Mouse (Mus musculus): ENCODE results near the gene Naa15. TPM values are rescaled to one million over a fixed set of nuclear protein-coding genes. Genes with fewer than 3 reads are reported as not detected.

Gene Naa15
- polyA plus RNA-seq, 1 experiment = 3.5 TPM

DNA sequence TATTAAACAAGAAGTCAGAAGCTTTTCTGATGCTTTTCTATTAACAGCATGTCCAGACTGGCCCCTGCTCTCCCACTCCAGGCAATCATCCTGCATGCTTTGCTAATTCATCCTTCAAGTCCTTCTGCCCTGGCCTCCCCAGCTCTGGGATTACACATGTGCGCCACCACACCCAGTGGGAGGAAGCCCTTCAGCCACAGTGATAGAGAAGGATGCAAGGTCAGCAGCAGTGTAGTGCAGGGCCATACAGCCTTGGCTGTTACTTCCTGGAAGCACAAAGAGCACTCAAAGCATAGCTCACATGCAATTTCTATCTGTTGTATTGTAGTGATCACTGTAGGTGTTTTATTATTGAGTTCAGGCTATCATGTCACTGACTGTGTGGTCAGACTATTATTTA is 1.7 kb upstream of the Naa15 start:
- Histone ChIP-seq H3K27ac (ENCODE audit: insufficient read depth, low read depth, low read length) (no peak overlapping the region), H3K4me1 (ENCODE audit: control insufficient read depth, insufficient read depth, low read length) (peaks cover 14% of the 10 kb centered on the region), H3K27me3 (replicated peaks; ENCODE audit: control insufficient read depth, insufficient read depth, low read length) (no peaks in the 10 kb centered on the region), H3K4me3 (ENCODE audit: insufficient read depth, low read depth, low read length) (no peak overlapping the region), H3K36me3 (ENCODE audit: control insufficient read depth, insufficient read depth, low read length) (no peaks in the 10 kb centered on the region)
- TF ChIP-seq CTCF (conservative IDR thresholded peaks at IDR 0.05; ENCODE audit: insufficient read depth, insufficient read length, low read depth, low read length) (no peak), POLR2A (IDR thresholded peaks at IDR 0.05; ENCODE audit: low read depth, low read length) (no peak)
- 70% methylated on average over 1 of the region's 1 CpGs for WGBS
- DNase-seq = peak; percentile 30

DNA sequence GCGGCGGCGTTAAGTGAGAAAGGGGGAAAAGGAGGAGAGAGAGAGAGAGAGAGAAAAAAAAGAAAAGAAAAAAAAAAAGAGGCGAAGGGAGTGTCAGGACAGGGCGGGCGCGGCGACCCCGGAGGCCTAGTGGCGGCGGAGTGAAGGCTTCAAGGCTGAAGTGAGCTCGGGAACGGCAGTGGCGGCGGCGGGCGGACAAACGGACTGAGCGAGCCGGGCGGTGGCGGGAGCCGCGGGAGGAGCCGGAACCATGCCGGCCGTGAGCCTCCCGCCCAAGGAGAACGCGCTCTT is 1.1 kb downstream of the Naa15 start:
- 1% methylated on average over 28 of the region's 30 CpGs for WGBS
- Histone ChIP-seq H3K4me1 (ENCODE audit: control insufficient read depth, insufficient read depth, low read length) (peaks cover 15% of the 10 kb centered on the region), H3K27ac (ENCODE audit: insufficient read depth, low read depth, low read length) (peak overlapping the region; percentile 72), H3K36me3 (ENCODE audit: control insufficient read depth, insufficient read depth, low read length) (no peaks in the 10 kb centered on the region), H3K27me3 (replicated peaks; ENCODE audit: control insufficient read depth, insufficient read depth, low read length) (no peaks in the 10 kb centered on the region), H3K4me3 (ENCODE audit: insufficient read depth, low read depth, low read length) (peak overlapping the region; percentile 72)
- TF ChIP-seq CTCF (conservative IDR thresholded peaks at IDR 0.05; ENCODE audit: insufficient read depth, insufficient read length, low read depth, low read length) (no peak), POLR2A (IDR thresholded peaks at IDR 0.05; ENCODE audit: low read depth, low read length) (no peak)
- no peak for DNase-seq

DNA sequence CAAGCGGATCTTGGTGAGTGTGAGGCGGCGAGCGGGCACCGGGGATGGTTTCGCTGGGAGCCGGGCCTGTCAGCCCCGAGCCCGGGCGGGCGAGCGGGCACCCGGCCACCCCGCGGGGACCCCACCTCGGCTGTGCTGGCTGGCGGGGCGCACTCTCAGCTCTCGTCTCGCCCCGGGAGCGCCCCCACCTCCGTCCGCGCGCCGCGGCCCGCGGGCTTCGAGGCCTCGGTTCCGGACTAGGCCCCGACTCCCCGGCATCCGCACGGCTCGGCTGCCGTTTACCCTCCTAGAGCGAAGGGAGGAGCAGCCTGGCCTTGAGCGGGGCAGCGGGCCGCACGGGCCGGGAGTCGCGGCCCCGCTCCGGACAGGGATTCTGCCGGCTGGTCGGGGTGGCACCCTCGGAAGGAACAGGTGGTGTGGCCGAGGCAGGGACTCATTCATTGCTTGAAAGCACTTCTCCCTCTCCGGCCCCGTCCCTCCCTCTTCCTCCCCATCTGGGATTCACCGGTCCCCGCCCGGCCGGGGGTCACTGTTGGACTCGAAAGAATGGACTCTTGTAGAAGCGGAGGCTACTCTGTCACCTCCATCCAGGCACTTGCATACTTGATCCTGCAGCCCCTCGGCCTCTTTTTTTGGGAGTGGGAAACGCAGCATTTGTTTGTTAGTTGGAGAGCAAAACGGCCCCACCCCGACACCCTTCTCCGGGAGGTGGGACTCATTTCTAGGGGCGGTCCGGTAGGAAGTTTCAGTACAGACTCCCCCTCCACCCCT is 1.6 kb downstream of the Naa15 start:
- Histone ChIP-seq H3K4me3 (ENCODE audit: insufficient read depth, low read depth, low read length) (peak overlapping the region; percentile 72), H3K27ac (ENCODE audit: insufficient read depth, low read depth, low read length) (peak overlapping the region; percentile 72), H3K27me3 (replicated peaks; ENCODE audit: control insufficient read depth, insufficient read depth, low read length) (no peaks in the 10 kb centered on the region), H3K36me3 (ENCODE audit: control insufficient read depth, insufficient read depth, low read length) (no peaks in the 10 kb centered on the region), H3K4me1 (ENCODE audit: control insufficient read depth, insufficient read depth, low read length) (peaks cover 17% of the 10 kb centered on the region)
- TF ChIP-seq POLR2A (IDR thresholded peaks at IDR 0.05; ENCODE audit: low read depth, low read length) (no peak), CTCF (conservative IDR thresholded peaks at IDR 0.05; ENCODE audit: insufficient read depth, insufficient read length, low read depth, low read length) (no peak)
- DNase-seq = peak; percentile 49
- whole genome bisulfite sequencing = under 1% methylated on average over 68 of the region's 68 CpGs

DNA sequence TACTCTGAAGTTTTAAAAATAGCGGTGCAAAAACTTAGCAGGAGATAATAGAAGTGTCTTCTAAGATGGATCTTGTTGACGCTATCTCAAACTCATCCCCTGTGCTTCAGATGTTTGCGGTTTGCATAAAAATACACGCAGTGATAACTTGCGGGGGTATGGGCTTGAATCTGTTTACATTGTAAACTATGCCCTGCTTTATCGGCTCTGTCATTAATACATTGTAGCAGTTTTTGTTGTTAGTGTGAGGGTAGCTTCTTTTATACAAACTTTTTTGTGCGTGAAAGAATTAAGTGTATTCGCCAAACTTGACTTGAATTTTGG is 2.1 kb downstream of the Naa15 start:
- DNase-seq = no peak
- H3K27me3 ChIP-seq (replicated peaks; ENCODE audit: control insufficient read depth, insufficient read depth, low read length) = no peaks in the 10 kb centered on the region
- TF ChIP-seq CTCF (conservative IDR thresholded peaks at IDR 0.05; ENCODE audit: insufficient read depth, insufficient read length, low read depth, low read length) (no peak), POLR2A (IDR thresholded peaks at IDR 0.05; ENCODE audit: low read depth, low read length) (no peak)
- peak overlapping the region; percentile 72 for H3K27ac ChIP-seq (ENCODE audit: insufficient read depth, low read depth, low read length)
- peaks cover 21% of the 10 kb centered on the region for H3K4me1 ChIP-seq (ENCODE audit: control insufficient read depth, insufficient read depth, low read length)
- no peaks in the 10 kb centered on the region for H3K36me3 ChIP-seq (ENCODE audit: control insufficient read depth, insufficient read depth, low read length)
- WGBS = 6% methylated on average over 8 of the region's 8 CpGs
- H3K4me3 ChIP-seq (ENCODE audit: insufficient read depth, low read depth, low read length) = peak overlapping the region; percentile 72

DNA sequence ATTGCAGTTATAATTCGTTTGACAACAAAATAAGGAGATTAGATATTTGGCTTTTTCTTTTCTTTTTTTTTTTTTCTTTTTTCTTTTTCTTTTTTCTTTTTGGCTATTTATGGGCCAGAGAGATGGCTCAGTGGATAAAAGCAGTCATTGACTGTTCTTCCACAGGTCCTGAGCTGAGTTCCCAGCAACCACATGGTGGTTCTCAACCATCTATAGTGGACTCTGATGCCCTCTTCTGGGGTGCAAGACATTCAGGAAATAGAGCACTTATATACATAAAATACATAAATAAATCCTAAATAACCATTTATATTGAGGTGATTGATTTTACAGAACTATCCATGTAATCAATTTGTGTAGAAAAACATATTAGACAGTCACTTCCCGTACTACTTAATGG is 2.5 kb downstream of the Naa15 start:
- Histone ChIP-seq H3K36me3 (ENCODE audit: control insufficient read depth, insufficient read depth, low read length) (no peaks in the 10 kb centered on the region), H3K4me3 (ENCODE audit: insufficient read depth, low read depth, low read length) (peak overlapping the region; percentile 22; the same call in 1 of the 2 replicates), H3K4me1 (ENCODE audit: control insufficient read depth, insufficient read depth, low read length) (peaks cover 21% of the 10 kb centered on the region), H3K27ac (ENCODE audit: insufficient read depth, low read depth, low read length) (no peak overlapping the region), H3K27me3 (replicated peaks; ENCODE audit: control insufficient read depth, insufficient read depth, low read length) (no peaks in the 10 kb centered on the region)
- no peak for DNase-seq
- 33% methylated on average over 2 of the region's 2 CpGs for WGBS
- no peak for TF ChIP-seq CTCF (conservative IDR thresholded peaks at IDR 0.05; ENCODE audit: insufficient read depth, insufficient read length, low read depth, low read length)
- TF ChIP-seq POLR2A (IDR thresholded peaks at IDR 0.05; ENCODE audit: low read depth, low read length) = no peak

DNA sequence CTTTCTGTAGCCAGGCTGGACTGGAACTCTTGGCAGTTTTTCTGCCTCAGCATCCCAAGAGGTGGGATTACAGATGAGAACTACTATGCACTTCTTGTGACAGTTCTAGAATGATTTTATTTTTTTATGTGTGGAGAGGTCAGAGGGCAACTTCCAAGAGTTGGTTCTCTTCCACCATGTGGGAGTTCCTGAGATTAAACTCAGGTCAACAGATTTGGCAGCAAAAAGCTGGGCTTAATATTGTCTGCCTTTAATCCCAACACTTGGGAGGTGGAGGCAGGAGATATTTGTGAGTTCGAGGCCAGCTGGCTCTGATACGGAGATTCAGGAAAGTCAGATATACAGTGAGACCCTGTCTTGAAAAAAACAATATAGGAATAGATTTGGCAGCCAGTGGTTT is 3.0 kb downstream of the Naa15 start:
- no peak overlapping the region; the same call in 1 of the 2 replicates for H3K27ac ChIP-seq (ENCODE audit: insufficient read depth, low read depth, low read length)
- TF ChIP-seq POLR2A (IDR thresholded peaks at IDR 0.05; ENCODE audit: low read depth, low read length) (no peak), CTCF (conservative IDR thresholded peaks at IDR 0.05; ENCODE audit: insufficient read depth, insufficient read length, low read depth, low read length) (no peak)
- no peaks in the 10 kb centered on the region for H3K36me3 ChIP-seq (ENCODE audit: control insufficient read depth, insufficient read depth, low read length)
- H3K4me3 ChIP-seq (ENCODE audit: insufficient read depth, low read depth, low read length) = no peak overlapping the region
- H3K4me1 ChIP-seq (ENCODE audit: control insufficient read depth, insufficient read depth, low read length) = peaks cover 21% of the 10 kb centered on the region
- peak; percentile 36 for DNase-seq
- WGBS = 49% methylated on average over 2 of the region's 2 CpGs
- no peaks in the 10 kb centered on the region for H3K27me3 ChIP-seq (replicated peaks; ENCODE audit: control insufficient read depth, insufficient read depth, low read length)

DNA sequence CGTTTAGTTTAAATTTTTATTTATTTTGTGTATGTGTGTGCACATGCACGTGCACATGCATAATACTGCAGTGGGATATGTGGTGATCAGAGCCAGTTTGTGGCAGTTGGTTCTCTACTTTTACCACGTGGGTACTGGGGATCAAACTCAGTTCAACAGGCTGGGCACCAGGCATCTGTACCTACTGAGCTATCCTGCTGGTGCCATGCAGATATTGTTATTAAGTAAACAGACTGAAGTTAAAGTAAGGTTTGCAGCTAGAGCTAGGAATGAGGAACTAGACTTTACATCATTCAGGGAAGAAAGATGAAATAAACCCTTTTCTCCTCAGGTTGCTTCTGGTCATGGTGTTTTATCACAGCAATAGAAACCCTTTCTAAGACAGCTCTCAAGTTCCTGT is 7.0 kb downstream of the Naa15 start:
- H3K4me1 ChIP-seq (ENCODE audit: control insufficient read depth, insufficient read depth, low read length) = peaks cover 14% of the 10 kb centered on the region; the same call in 1 of the 2 replicates
- H3K27me3 ChIP-seq (replicated peaks; ENCODE audit: control insufficient read depth, insufficient read depth, low read length) = no peaks in the 10 kb centered on the region
- no peak for DNase-seq
- 48% methylated on average over 3 of the region's 3 CpGs for WGBS
- H3K27ac ChIP-seq (ENCODE audit: insufficient read depth, low read depth, low read length) = no peak overlapping the region
- no peak overlapping the region for H3K4me3 ChIP-seq (ENCODE audit: insufficient read depth, low read depth, low read length)
- no peak for TF ChIP-seq POLR2A (IDR thresholded peaks at IDR 0.05; ENCODE audit: low read depth, low read length)
- no peak for TF ChIP-seq CTCF (conservative IDR thresholded peaks at IDR 0.05; ENCODE audit: insufficient read depth, insufficient read length, low read depth, low read length)
- no peaks in the 10 kb centered on the region for H3K36me3 ChIP-seq (ENCODE audit: control insufficient read depth, insufficient read depth, low read length)
